Mouse (Mus musculus): Measurements from ENCODE around the gene Gemin2. TPM values are rescaled to one million over a fixed set of nuclear protein-coding genes. Genes with fewer than 3 reads are reported as not detected.

Gemin2 gene
- polyA plus RNA-seq (2015; fragmentation: Nextera tagmentation; extraction: Ambion mirVana), result 10.9 and 13.7 TPM in 2 replicates

DNA sequence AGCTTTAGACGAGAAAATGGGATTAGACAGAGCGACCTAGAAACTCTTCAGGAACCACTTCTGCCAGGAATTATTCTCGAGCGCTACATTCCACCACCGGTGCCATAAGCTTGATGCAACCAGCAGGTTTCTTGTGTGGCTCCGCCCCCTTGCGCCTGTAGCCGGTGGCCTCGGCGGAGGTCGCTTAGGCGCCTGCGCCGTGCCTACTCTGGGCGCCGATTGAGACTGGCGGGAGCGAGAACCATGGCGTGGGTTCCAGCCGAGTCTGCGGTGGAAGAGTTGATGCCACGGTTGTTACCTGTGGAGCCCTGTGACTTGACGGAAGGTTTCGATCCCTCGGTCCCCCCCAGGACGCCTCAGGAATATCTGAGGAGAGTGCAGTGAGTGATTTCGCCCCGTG is at the start of gene Gemin2:
Gene Gemin2 (plus strand): TSS at position 160 of the 400 bp plus-strand sequence.

DNA sequence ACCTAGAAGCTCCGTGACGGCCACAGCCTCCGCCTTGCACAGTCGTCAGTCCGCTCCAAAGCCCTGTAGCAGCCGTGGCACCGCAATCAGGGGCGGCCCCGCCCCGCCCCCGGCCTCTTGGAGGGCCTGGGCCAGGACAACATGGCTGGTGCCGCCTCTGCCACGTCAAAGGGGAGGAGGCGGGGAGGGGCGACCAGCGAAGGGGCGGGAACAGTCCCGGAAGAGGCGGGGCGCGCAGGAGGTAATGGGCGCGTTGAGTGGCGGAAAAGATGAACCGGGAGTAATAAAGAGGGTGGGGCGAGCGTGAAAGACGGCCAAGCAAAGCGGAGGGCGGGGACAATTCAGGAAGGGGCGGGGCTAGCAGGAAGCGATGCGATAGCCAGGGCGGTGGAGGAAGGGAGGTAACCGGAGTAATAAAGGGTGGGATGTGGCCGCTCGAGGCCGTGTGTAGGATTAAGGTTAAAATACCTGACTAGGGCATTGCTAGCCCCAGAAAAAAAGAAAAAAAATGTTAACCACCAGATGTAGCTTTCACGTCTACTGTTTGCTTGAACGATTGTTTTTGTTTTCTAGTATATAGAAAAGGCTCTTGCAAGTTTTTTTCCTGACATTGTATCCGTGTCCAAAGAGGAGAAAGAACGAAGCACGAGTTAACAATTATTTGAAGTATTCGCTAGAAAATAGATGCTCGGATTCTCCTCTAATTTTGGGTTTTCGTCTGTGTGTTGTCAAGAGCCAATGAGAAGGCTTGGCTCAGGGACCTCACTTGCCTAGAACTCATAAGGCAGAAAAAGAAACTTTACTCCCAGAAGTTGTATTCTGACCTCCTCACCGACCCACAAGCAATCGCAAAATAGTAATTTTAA is 1.1 kb upstream of the Gemin2 start, which contains the start of gene Sec23a:
Gene Sec23a (minus strand): TSS at position 174 of the 866 bp plus-strand sequence.

DNA sequence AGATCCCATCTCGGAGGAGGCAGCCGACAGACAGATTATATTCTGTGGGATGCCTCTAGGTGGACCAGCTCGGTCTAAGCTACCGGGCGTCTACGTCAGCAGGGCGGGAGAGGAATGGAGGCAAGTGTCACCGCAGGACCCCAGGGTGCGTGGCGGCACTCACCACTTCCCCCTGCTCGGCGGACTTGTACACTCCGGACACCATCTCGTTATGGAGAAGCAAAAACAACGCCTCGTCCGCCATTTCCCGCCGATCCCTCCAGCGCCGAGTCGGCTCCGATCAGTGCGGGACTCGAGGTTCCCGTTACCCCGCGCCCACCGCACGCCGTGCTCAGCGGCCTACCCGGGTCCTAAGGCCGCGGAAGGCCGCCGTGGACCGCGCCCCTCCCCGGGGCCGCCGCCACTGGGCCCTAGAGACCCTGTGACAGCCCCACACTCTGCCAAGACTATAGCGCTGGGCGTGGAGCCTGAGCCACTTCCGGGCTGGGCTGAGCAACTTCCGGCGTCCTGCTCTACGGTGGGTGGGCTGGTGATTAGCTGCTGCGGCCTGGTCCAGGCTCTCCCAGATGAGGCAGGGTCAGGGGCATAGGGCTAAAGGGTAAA is 47.9 kb downstream of the Gemin2 start, which contains the start of gene Trappc6b:
Gene Trappc6b (minus strand): TSS at position 480 of the 603 bp plus-strand sequence.

DNA sequence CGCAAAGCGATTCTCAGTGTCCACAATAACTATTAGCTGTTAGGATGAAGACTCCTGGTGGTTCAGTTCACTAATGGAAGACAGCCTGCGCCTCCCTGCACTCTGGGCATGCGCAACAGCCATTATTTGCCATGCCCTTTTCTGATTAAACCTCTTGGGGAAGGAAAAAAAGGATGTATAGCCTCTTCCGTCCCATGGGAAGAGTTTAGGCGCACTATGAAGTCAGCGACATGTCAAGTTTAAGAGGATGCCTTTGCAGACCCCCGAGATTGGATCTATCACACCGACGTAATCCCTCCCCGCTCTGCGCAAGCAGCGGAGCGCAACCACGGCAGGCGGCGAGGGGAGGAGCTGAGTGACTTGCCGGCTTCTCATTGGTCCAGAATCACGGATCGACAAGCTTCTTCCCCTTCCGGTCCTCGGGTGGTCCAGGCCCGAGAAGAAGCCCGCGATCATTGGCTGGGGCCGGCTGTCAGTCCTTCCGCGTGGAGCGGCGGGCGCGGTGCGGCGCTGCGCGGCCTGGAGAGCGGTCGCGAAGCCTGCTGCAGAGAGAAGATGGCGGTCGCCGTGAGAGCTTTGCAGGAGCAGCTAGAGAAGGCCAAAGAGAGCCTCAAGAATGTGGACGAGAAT is 53.4 kb downstream of the Gemin2 start, which contains the start of gene Pnn:
Gene Pnn (plus strand): TSS at position 437 of the 630 bp plus-strand sequence.

Other genes with a start within 250 kb of the Gemin2 start
- 51.7 and 54.4 TPM in 2 replicates for gene Sec23a, start 1.4 kb upstream of the Gemin2 start, polyA plus RNA-seq (2015; fragmentation: Nextera tagmentation; extraction: Ambion mirVana)
- gene Trappc6b, start 48.1 kb downstream of the Gemin2 start, polyA plus RNA-seq (2015; fragmentation: Nextera tagmentation; extraction: Ambion mirVana), result 69.5 and 76.0 TPM in 2 replicates
- gene Pnn, start 53.5 kb downstream of the Gemin2 start, polyA plus RNA-seq (2015; fragmentation: Nextera tagmentation; extraction: Ambion mirVana), result 33.5 and 37.0 TPM in 2 replicates
- gene Mia2, start 82.4 kb downstream of the Gemin2 start, polyA plus RNA-seq (2015; fragmentation: Nextera tagmentation; extraction: Ambion mirVana), result 44.3 and 51.2 TPM in 2 replicates
- gene Fbxo33, start 206.3 kb downstream of the Gemin2 start, polyA plus RNA-seq (2015; fragmentation: Nextera tagmentation; extraction: Ambion mirVana), result 2.8 and 4.4 TPM in 2 replicates

Data from skeletal muscle tissue, postnatal 0 days (tissue).